Mouse (Mus musculus): Measurements from ENCODE around the gene Etnk2. TPM values are rescaled to one million over a fixed set of nuclear protein-coding genes. Genes with fewer than 3 reads are reported as not detected.

Gene Etnk2
- polyA plus RNA-seq (2011; ENCODE audit: insufficient read depth, insufficient read length, low read depth, missing spikeins), result 3.3 and 3.4 TPM in 2 replicates

- Histone ChIP-seq H3K9me3 (replicated peaks; ENCODE audit: control insufficient read depth, insufficient read depth, low read length, poor library complexity, severe bottlenecking) (no peaks in the 10 kb centered on the region), H3K4me3 (ENCODE audit: low read depth, low read length) (peak within 1 kb of the TSS; percentile 60), H3K9ac (ENCODE audit: low read depth, poor library complexity, severe bottlenecking) (peak within 1 kb of the TSS; percentile 43), H3K4me1 (ENCODE audit: control insufficient read depth, insufficient read depth, low read length) (peaks cover 4% of the 10 kb centered on the region), H3K27me3 (ENCODE audit: control insufficient read depth, insufficient read depth, low read length, poor library complexity, severe bottlenecking) (no peaks in the 10 kb centered on the region), H3K36me3 (ENCODE audit: control insufficient read depth, insufficient read depth, low read length, poor library complexity, severe bottlenecking) (no peaks in the 10 kb centered on the region), H3K27ac (ENCODE audit: insufficient read depth, low read length) (no peak within 1 kb of the TSS)
- no peak for TF ChIP-seq CTCF (IDR thresholded peaks at IDR 0.05; ENCODE audit: low read depth, low read length)
- TF ChIP-seq EP300 (IDR thresholded peaks at IDR 0.05; ENCODE audit: insufficient read depth, low read depth, low read length), result 0 out of 2 replicates have a peak, but pooled peaks have one; percentile 27
These were observed at the start of gene Etnk2 for GRCm38 (mm10) chr1:133363276-133364021. Gene Etnk2 (plus strand): TSS chr1:133363572.

DNA sequence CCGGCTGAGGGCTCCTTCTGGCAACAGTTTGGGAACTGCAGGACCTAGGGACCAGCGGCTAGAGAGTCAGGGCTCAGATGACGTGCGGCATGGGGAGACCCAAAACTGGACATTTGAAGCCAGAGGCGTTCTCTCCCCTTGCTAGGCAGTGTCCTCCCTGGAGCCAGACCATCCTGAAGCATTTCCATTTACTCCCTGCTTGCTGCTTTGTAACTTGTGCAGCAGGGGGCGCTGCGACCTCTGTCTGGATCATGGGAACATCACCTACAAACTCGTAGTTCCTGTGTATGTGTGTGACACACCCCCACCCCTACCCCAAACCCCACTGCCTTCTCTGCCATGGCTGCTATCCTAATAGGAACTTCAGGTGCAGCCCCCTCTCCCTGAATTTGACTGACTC lies 49.0 kb upstream of the Etnk2 start:
- H3K27ac ChIP-seq (ENCODE audit: insufficient read depth, low read length), result no peak overlapping the region
- no peaks in the 10 kb centered on the region for H3K4me1 ChIP-seq (ENCODE audit: control insufficient read depth, insufficient read depth, low read length)
- no peaks in the 10 kb centered on the region for H3K27me3 ChIP-seq (ENCODE audit: control insufficient read depth, insufficient read depth, low read length, poor library complexity, severe bottlenecking)
- TF ChIP-seq EP300 (IDR thresholded peaks at IDR 0.05; ENCODE audit: insufficient read depth, low read depth, low read length) (no peak), CTCF (IDR thresholded peaks at IDR 0.05; ENCODE audit: low read depth, low read length) (peak; percentile 93), POLR2A (IDR thresholded peaks at IDR 0.05; ENCODE audit: insufficient read depth, low read length) (no peak)
- no peak overlapping the region for H3K4me3 ChIP-seq (ENCODE audit: low read depth, low read length)
- H3K36me3 ChIP-seq (ENCODE audit: control insufficient read depth, insufficient read depth, low read length, poor library complexity, severe bottlenecking), result no peaks in the 10 kb centered on the region
- H3K9ac ChIP-seq (ENCODE audit: low read depth, poor library complexity, severe bottlenecking), result no peak overlapping the region
- H3K9me3 ChIP-seq (replicated peaks; ENCODE audit: control insufficient read depth, insufficient read depth, low read length, poor library complexity, severe bottlenecking), result no peaks in the 10 kb centered on the region

GRCm38 (mm10) chr1:133315775-133316174 lies 47.6 kb upstream of the Etnk2 start:
- no peak overlapping the region for H3K9ac ChIP-seq (ENCODE audit: low read depth, poor library complexity, severe bottlenecking)
- no peak for TF ChIP-seq EP300 (IDR thresholded peaks at IDR 0.05; ENCODE audit: insufficient read depth, low read depth, low read length)
- H3K27me3 ChIP-seq (ENCODE audit: control insufficient read depth, insufficient read depth, low read length, poor library complexity, severe bottlenecking), result no peaks in the 10 kb centered on the region

DNA sequence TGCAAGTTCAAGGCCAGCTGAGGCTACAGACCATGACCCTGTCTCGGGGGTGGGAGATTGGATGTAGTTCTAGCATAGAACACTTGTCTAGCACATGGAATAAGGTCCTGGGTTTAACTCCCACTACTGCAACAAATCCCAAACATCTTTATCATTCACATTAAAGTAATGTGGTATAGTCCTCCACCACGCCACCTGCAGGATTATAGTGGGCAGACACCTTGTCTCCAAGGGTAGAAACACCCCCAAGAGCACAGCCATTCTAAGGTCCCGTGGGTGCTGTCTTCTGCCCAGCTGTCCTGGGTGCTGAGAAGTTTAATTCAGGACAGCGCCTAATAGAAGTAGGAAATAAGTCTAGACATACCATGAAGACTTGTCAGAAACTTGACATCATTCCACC lies 46.8 kb upstream of the Etnk2 start:
- Histone ChIP-seq H3K36me3 (ENCODE audit: control insufficient read depth, insufficient read depth, low read length, poor library complexity, severe bottlenecking) (no peaks in the 10 kb centered on the region), H3K4me3 (ENCODE audit: low read depth, low read length) (no peak overlapping the region), H3K4me1 (ENCODE audit: control insufficient read depth, insufficient read depth, low read length) (no peaks in the 10 kb centered on the region), H3K27me3 (ENCODE audit: control insufficient read depth, insufficient read depth, low read length, poor library complexity, severe bottlenecking) (no peaks in the 10 kb centered on the region), H3K9me3 (replicated peaks; ENCODE audit: control insufficient read depth, insufficient read depth, low read length, poor library complexity, severe bottlenecking) (no peaks in the 10 kb centered on the region), H3K9ac (ENCODE audit: low read depth, poor library complexity, severe bottlenecking) (no peak overlapping the region), H3K27ac (ENCODE audit: insufficient read depth, low read length) (no peak overlapping the region)
- peak; percentile 8 for TF ChIP-seq CTCF (IDR thresholded peaks at IDR 0.05; ENCODE audit: low read depth, low read length)
- TF ChIP-seq EP300 (IDR thresholded peaks at IDR 0.05; ENCODE audit: insufficient read depth, low read depth, low read length), result no peak

More at GRCm38 (mm10) chr1:133315775-133316174, 47.6 kb upstream of the Etnk2 start:
- Histone ChIP-seq H3K27ac (ENCODE audit: insufficient read depth, low read length) (no peak overlapping the region), H3K36me3 (ENCODE audit: control insufficient read depth, insufficient read depth, low read length, poor library complexity, severe bottlenecking) (no peaks in the 10 kb centered on the region), H3K4me3 (ENCODE audit: low read depth, low read length) (no peak overlapping the region), H3K9me3 (replicated peaks; ENCODE audit: control insufficient read depth, insufficient read depth, low read length, poor library complexity, severe bottlenecking) (no peaks in the 10 kb centered on the region), H3K4me1 (ENCODE audit: control insufficient read depth, insufficient read depth, low read length) (no peaks in the 10 kb centered on the region)

GRCm38 (mm10) chr1:133317149-133317548 lies 46.2 kb upstream of the Etnk2 start:
- no peak overlapping the region for H3K9ac ChIP-seq (ENCODE audit: low read depth, poor library complexity, severe bottlenecking)
- no peak overlapping the region for H3K27ac ChIP-seq (ENCODE audit: insufficient read depth, low read length)
- no peaks in the 10 kb centered on the region for H3K36me3 ChIP-seq (ENCODE audit: control insufficient read depth, insufficient read depth, low read length, poor library complexity, severe bottlenecking)
- H3K4me1 ChIP-seq (ENCODE audit: control insufficient read depth, insufficient read depth, low read length), result no peaks in the 10 kb centered on the region
- H3K9me3 ChIP-seq (replicated peaks; ENCODE audit: control insufficient read depth, insufficient read depth, low read length, poor library complexity, severe bottlenecking), result no peaks in the 10 kb centered on the region
- no peak for TF ChIP-seq POLR2A (IDR thresholded peaks at IDR 0.05; ENCODE audit: insufficient read depth, low read length)
- TF ChIP-seq EP300 (IDR thresholded peaks at IDR 0.05; ENCODE audit: insufficient read depth, low read depth, low read length), result no peak
- TF ChIP-seq CTCF (IDR thresholded peaks at IDR 0.05; ENCODE audit: low read depth, low read length), result no peak
- H3K27me3 ChIP-seq (ENCODE audit: control insufficient read depth, insufficient read depth, low read length, poor library complexity, severe bottlenecking), result no peaks in the 10 kb centered on the region
- no peak overlapping the region for H3K4me3 ChIP-seq (ENCODE audit: low read depth, low read length)

- Histone ChIP-seq H3K9ac (ENCODE audit: low read depth, poor library complexity, severe bottlenecking) (no peak within 1 kb of the TSS), H3K36me3 (ENCODE audit: control insufficient read depth, insufficient read depth, low read length, poor library complexity, severe bottlenecking) (no peaks in the 10 kb centered on the region), H3K9me3 (replicated peaks; ENCODE audit: control insufficient read depth, insufficient read depth, low read length, poor library complexity, severe bottlenecking) (no peaks in the 10 kb centered on the region), H3K4me3 (ENCODE audit: low read depth, low read length) (no peak within 1 kb of the TSS), H3K27ac (ENCODE audit: insufficient read depth, low read length) (no peak within 1 kb of the TSS), H3K4me1 (ENCODE audit: control insufficient read depth, insufficient read depth, low read length) (no peaks in the 10 kb centered on the region), H3K27me3 (ENCODE audit: control insufficient read depth, insufficient read depth, low read length, poor library complexity, severe bottlenecking) (no peaks in the 10 kb centered on the region)
- no peak for TF ChIP-seq CTCF (IDR thresholded peaks at IDR 0.05; ENCODE audit: low read depth, low read length)
- no peak for TF ChIP-seq EP300 (IDR thresholded peaks at IDR 0.05; ENCODE audit: insufficient read depth, low read depth, low read length)
- no peak for TF ChIP-seq POLR2A (IDR thresholded peaks at IDR 0.05; ENCODE audit: insufficient read depth, low read length)
These were observed 42.0 kb upstream of the Etnk2 start, which contains the start of gene Kiss1 for GRCm38 (mm10) chr1:133321267-133321925. Gene Kiss1 (plus strand): TSS chr1:133321875.
